Mouse (Mus musculus): ENCODE data around the gene Farsa. TPM values are rescaled to one million over a fixed set of nuclear protein-coding genes. Genes with fewer than 3 reads are reported as not detected.
A peak's percentile ranks its signal among the peaks of the same experiment; 100 is the strongest.

The Farsa gene
- polyA plus RNA-seq, 1 experiment: 104 TPM

- H3K27me3 ChIP-seq (ENCODE audit: control insufficient read depth, insufficient read depth, insufficient read length): peaks cover 7% of the 10 kb centered on the region
- no peak overlapping the region for H3ac ChIP-seq (ENCODE audit: control insufficient read depth, insufficient read length, low read depth)
- TF ChIP-seq MYOD1 (IDR thresholded peaks at IDR 0.05; ENCODE audit: control insufficient read depth, insufficient read length, low read depth) (no peak), USF1 (IDR thresholded peaks at IDR 0.05; ENCODE audit: low read depth) (no peak), CEBPB (IDR thresholded peaks at IDR 0.05; ENCODE audit: low read depth) (no peak), FOSL1 (IDR thresholded peaks at IDR 0.05; ENCODE audit: insufficient read depth, low read length, poor library complexity, severe bottlenecking) (no peak), CTCF (IDR thresholded peaks at IDR 0.05; ENCODE audit: control insufficient read depth, insufficient read depth, insufficient read length) (no peak), MAX (IDR thresholded peaks at IDR 0.05) (no peak), MYOG (IDR thresholded peaks at IDR 0.05; ENCODE audit: control insufficient read depth, extremely low read depth, insufficient read length) (no peak)
- no peaks in the 10 kb centered on the region for H3K79me2 ChIP-seq (ENCODE audit: control insufficient read depth, insufficient read depth)
- H3K79me3 ChIP-seq (ENCODE audit: low read depth): no peaks in the 10 kb centered on the region
- H3K4me3 ChIP-seq (ENCODE audit: insufficient read depth, poor library complexity, severe bottlenecking): no peak overlapping the region
- no peaks in the 10 kb centered on the region for H3K36me3 ChIP-seq (ENCODE audit: control insufficient read depth, insufficient read depth)
Observed at GRCm38 (mm10) chr8:84918646-84919045, 61.9 kb downstream of the Farsa start.

Small RNAs within 50 kb of the gene (microRNA-seq; reads per million reads assigned to microRNA genes)
- gene Mir7069 (ENCODE audit: borderline microRNAs expressed): 1.6 reads per million, percentile 35 among the genes with 10 or more reads in this experiment

Other genes with a start within 250 kb of the Farsa start
- 61.4 TPM for gene Ier2, start 194.1 kb upstream of the Farsa start, polyA plus RNA-seq (2012; fragmentation: generic; extraction: Trizol)
- 117 TPM for gene Trmt1, start 170.7 kb upstream of the Farsa start, polyA plus RNA-seq (2012; fragmentation: generic; extraction: Trizol)
- gene Nacc1, start 169.1 kb upstream of the Farsa start, polyA plus RNA-seq (2012; fragmentation: generic; extraction: Trizol): 81.5 TPM
- gene Lyl1, start 155.5 kb upstream of the Farsa start, polyA plus RNA-seq (2012; fragmentation: generic; extraction: Trizol): 0.04 TPM
- 2.9 TPM for gene G430095P16Rik, start 134.0 kb upstream of the Farsa start, polyA plus RNA-seq (2012; fragmentation: generic; extraction: Trizol)
- gene Nfix, start 56.6 kb upstream of the Farsa start, polyA plus RNA-seq (2012; fragmentation: generic; extraction: Trizol): 50.7 TPM
- gene Dand5, start 34.2 kb upstream of the Farsa start, polyA plus RNA-seq (2012; fragmentation: generic; extraction: Trizol): 2.4 TPM
- gene Gadd45gip1, start 25.5 kb upstream of the Farsa start, polyA plus RNA-seq (2012; fragmentation: generic; extraction: Trizol): 32.5 TPM
- 68.3 TPM for gene Rad23a, start 16.3 kb upstream of the Farsa start, polyA plus RNA-seq (2012; fragmentation: generic; extraction: Trizol)
- gene Calr, start 10.1 kb upstream of the Farsa start, polyA plus RNA-seq (2012; fragmentation: generic; extraction: Trizol): 687 TPM
- 8.5 TPM for gene Syce2, start 15.1 kb downstream of the Farsa start, polyA plus RNA-seq (2012; fragmentation: generic; extraction: Trizol)
- 11.4 TPM for gene Gcdh, start 36.9 kb downstream of the Farsa start, polyA plus RNA-seq (2012; fragmentation: generic; extraction: Trizol)
- gene Klf1, start 44.9 kb downstream of the Farsa start, polyA plus RNA-seq (2012; fragmentation: generic; extraction: Trizol): 0.09 TPM
- 9.0 TPM for gene Dnase2a, start 51.6 kb downstream of the Farsa start, polyA plus RNA-seq (2012; fragmentation: generic; extraction: Trizol)
- not detected for gene Mast1, start 80.4 kb downstream of the Farsa start, polyA plus RNA-seq (2012; fragmentation: generic; extraction: Trizol)
- gene Rtbdn, start 90.0 kb downstream of the Farsa start, polyA plus RNA-seq (2012; fragmentation: generic; extraction: Trizol): 0.05 TPM
- not detected for gene Gm49661, start 112.4 kb downstream of the Farsa start, polyA plus RNA-seq (2012; fragmentation: generic; extraction: Trizol)
- 609 TPM for gene Prdx2, start 112.6 kb downstream of the Farsa start, polyA plus RNA-seq (2012; fragmentation: generic; extraction: Trizol)
- gene Rnaseh2a, start 112.8 kb downstream of the Farsa start, polyA plus RNA-seq (2012; fragmentation: generic; extraction: Trizol): 145 TPM
- gene Junb, start 121.7 kb downstream of the Farsa start, polyA plus RNA-seq (2012; fragmentation: generic; extraction: Trizol): 158 TPM
- gene Hook2, start 133.6 kb downstream of the Farsa start, polyA plus RNA-seq (2012; fragmentation: generic; extraction: Trizol): 7.0 TPM
- 0.04 TPM for gene Best2, start 157.5 kb downstream of the Farsa start, polyA plus RNA-seq (2012; fragmentation: generic; extraction: Trizol)
- 253 TPM for gene Asna1, start 168.3 kb downstream of the Farsa start, polyA plus RNA-seq (2012; fragmentation: generic; extraction: Trizol)
- gene Trir, start 169.8 kb downstream of the Farsa start, polyA plus RNA-seq (2012; fragmentation: generic; extraction: Trizol): 321 TPM
- 52.0 TPM for gene Tnpo2, start 179.9 kb downstream of the Farsa start, polyA plus RNA-seq (2012; fragmentation: generic; extraction: Trizol)
- 20.0 TPM for gene Fbxw9, start 203.1 kb downstream of the Farsa start, polyA plus RNA-seq (2012; fragmentation: generic; extraction: Trizol)
- not detected for gene Gm5741, start 211.0 kb downstream of the Farsa start, polyA plus RNA-seq (2012; fragmentation: generic; extraction: Trizol)
- gene Dhps, start 214.8 kb downstream of the Farsa start, polyA plus RNA-seq (2012; fragmentation: generic; extraction: Trizol): 123 TPM
- gene Wdr83os, start 223.8 kb downstream of the Farsa start, polyA plus RNA-seq (2012; fragmentation: generic; extraction: Trizol): 152 TPM
- 25.0 TPM for gene Wdr83, start 224.3 kb downstream of the Farsa start, polyA plus RNA-seq (2012; fragmentation: generic; extraction: Trizol)
- gene Man2b1, start 226.3 kb downstream of the Farsa start, polyA plus RNA-seq (2012; fragmentation: generic; extraction: Trizol): 9.8 TPM